Mouse (Mus musculus) erythroblast, embryonic 14.5 days (primary cell): ENCODE measurements around the gene Clec2l. TPM values are rescaled to one million over a fixed set of nuclear protein-coding genes. Genes with fewer than 3 reads are reported as not detected.
A peak's percentile ranks its signal among the peaks of the same experiment; 100 is the strongest.

ENCODE experiments used
- H3K27me3 ChIP-seq: 2 replicates; pipeline ENCODE4 v1.6.1; 2012; ENCODE audit warnings: inconsistent platforms; ENCODE audit not compliant: control insufficient read depth
- H3K36me3 ChIP-seq: 2 replicates; pipeline ENCODE4 v1.6.1; 2012; ENCODE audit warnings: mild to moderate bottlenecking, inconsistent platforms; ENCODE audit not compliant: control insufficient read depth
- H3K4me1 ChIP-seq: 2 replicates; pipeline ENCODE4 v1.6.1; 2012; ENCODE audit warnings: inconsistent platforms; ENCODE audit not compliant: control insufficient read depth
- H3K4me3 ChIP-seq: replicated peaks from 2 replicates; pipeline ENCODE3; 2012; ENCODE audit warnings: moderate library complexity, mild to moderate bottlenecking, inconsistent platforms
- H3K9me3 ChIP-seq: 2 replicates; pipeline ENCODE4 v1.6.1; 2012; ENCODE audit warnings: low read length, inconsistent platforms, mixed read lengths; ENCODE audit not compliant: control insufficient read depth
- GATA1 ChIP-seq: IDR thresholded peaks from 2 replicates; pipeline ENCODE4 v1.6.1; 2012; ENCODE audit warnings: low read length, inconsistent platforms, mixed read lengths
- TAL1 ChIP-seq: IDR thresholded peaks from 3 replicates; pipeline ENCODE4 v1.6.1; 2012; ENCODE audit warnings: low read length, inconsistent platforms, mixed read lengths
- polyA plus RNA-seq: library from polyadenylated mRNA; stranded (reverse); fragments of >175 nt; gene quantifications from 2 replicates; pipeline ENCODE4 v1.2.3, GENCODE M21; 2012

The Clec2l gene
- polyA plus RNA-seq, 1 experiment = 0.12 TPM

DNA sequence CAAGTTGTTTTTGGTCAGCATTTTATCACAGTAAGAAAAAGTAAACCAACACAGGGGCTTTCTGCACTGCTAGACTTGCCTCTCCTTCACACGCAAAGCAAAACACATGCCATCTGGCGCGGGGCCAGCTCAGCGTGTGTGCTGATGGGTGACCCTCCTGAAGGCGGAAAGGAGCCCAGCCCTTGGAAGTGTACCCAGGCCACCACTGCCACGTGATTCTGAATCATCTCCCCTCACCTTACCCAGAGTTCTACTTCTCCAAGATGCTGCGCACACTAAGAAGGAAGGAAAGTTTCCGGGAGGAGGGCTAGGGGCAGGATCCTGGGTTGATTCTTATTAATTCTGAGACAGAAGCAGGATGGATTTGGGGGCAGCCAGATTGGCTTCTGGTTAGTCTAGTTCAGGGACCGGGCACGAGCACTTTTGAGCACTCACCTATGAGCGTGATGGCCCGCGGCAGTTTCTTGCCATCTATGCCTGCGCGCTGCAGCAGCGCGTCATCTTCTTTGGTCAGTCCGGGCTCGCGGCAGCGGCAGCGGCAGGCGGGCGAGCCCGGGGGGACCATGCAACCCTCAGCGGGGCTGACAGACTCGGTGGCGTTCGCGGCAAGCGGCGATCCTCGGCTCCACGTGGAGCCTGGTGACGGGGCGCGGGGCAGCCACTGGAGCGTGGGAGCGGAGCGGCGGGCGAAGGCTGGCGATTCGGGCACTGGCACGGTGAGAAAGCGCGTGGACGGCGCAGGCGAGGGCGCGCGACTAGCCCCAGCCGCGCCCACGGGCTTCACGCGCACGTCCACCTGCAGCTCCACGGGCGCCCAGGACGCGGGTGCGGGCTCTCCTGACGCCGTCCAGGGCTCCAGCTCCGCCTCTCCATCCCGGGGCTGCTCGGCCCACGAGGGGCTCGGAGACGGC is 26.7 kb upstream of the Clec2l start:
- 0 out of 2 replicates have a peak, but pooled peaks cover 2% of the 10 kb centered on the region for H3K36me3 ChIP-seq
- H3K9me3 ChIP-seq = peaks cover 10% of the 10 kb centered on the region; the same call in 1 of the 2 replicates
- peak overlapping the region; percentile 41 for H3K4me3 ChIP-seq
- TF ChIP-seq GATA1 = no peak
- TF ChIP-seq TAL1 = no peak
- H3K27me3 ChIP-seq = peaks cover 78% of the 10 kb centered on the region
- H3K4me1 ChIP-seq = peaks cover 16% of the 10 kb centered on the region

DNA sequence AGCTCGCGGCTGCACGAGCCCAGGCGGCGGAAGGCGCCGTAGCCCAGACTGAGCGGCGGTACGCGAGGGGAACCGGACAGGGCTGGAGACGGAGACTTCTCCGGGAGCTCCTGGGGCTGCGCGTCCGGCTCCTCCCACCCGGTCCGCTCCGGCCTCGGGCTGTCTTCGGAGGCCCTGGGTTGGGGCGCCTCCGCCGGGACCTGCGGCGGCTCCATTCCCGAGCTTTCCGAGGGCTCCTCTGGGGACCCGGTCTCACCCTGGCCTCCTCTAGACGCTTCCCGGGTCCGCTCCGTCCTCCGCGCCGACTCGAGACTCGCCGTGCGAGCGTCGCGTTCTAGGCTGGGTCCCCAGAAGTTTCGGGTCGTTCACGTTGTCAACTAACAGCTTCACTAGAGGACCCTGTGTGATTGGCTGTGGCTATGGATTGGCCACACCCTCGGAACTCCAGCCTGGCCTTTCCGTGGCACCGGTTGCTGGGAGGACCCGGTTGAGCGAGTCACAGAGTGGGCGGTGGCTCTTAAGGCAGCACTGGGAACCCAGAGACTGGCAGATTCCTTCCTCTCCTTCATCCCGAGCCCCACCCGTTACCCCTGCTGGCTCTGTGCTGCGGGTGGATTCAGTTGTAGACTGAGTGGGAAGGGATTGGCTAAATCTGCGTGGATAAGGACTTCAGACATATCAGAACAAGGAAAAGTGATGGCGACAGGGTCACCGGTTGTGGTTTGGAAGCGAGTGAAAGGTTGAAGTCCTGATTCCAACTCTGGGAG is 25.8 kb upstream of the Clec2l start, which contains the start of gene Klrg2:
Klrg2 (minus strand) TSS at position 391 of the 767 bp plus-strand sequence.
- H3K4me3 ChIP-seq = peak within 1 kb of the TSS; percentile 41
- H3K27me3 ChIP-seq = peaks cover 87% of the 10 kb centered on the region
- 0 out of 2 replicates have a peak, but pooled peaks cover 2% of the 10 kb centered on the region for H3K36me3 ChIP-seq
- peaks cover 10% of the 10 kb centered on the region; the same call in 1 of the 2 replicates for H3K9me3 ChIP-seq
- peaks cover 16% of the 10 kb centered on the region for H3K4me1 ChIP-seq
- TF ChIP-seq TAL1 (no peak), GATA1 (no peak)

DNA sequence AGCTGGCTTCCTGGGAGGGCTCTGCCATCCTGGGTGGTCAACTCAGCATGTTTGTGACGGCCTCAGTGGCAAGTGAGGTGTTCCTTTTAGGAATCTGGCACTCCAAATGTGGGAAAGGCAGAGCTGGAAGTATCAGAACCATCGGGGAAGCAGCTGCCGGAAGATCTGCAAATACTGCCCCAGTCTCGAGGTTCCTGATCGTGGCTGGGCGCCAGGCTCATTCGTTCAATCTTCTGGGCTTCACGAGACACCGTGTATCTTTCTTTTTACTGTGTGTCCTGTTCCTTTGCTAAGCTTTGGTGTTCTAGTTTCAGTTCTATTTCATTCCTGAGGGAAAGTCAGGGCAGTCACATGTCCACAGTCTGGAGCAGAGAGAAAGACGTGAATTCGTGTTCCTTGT is 22.5 kb upstream of the Clec2l start:
- H3K36me3 ChIP-seq = no peaks in the 10 kb centered on the region
- H3K27me3 ChIP-seq = peaks cover 85% of the 10 kb centered on the region
- H3K4me1 ChIP-seq = peaks cover 22% of the 10 kb centered on the region
- H3K9me3 ChIP-seq = peaks cover 10% of the 10 kb centered on the region; the same call in 1 of the 2 replicates
- TF ChIP-seq TAL1 (no peak), GATA1 (no peak)
- no peak overlapping the region for H3K4me3 ChIP-seq

DNA sequence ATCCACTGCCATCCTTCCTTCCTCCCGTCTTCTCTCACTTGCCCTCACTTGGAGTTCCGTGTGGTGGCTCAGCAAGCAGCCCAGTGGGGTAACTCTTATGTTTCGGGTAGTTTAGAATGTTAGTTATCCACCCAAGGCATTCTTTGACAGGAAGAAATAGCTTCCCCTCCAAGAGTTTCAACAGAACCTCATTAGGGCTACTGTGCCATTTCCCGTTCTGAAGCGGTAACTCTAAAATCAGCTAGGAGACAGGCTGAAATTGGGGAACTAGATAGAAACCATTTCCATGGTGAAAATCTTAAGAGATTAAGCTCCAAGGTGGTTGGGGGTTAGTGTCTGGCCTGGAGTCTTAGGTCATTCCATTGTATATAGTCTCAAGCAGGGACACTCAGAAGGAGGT is 21.6 kb upstream of the Clec2l start:
- peaks cover 19% of the 10 kb centered on the region for H3K4me1 ChIP-seq
- no peak overlapping the region for H3K4me3 ChIP-seq
- no peaks in the 10 kb centered on the region for H3K36me3 ChIP-seq
- H3K9me3 ChIP-seq = peaks cover 7% of the 10 kb centered on the region; the same call in 1 of the 2 replicates
- peaks cover 78% of the 10 kb centered on the region for H3K27me3 ChIP-seq
- TF ChIP-seq GATA1 (no peak), TAL1 (no peak)

DNA sequence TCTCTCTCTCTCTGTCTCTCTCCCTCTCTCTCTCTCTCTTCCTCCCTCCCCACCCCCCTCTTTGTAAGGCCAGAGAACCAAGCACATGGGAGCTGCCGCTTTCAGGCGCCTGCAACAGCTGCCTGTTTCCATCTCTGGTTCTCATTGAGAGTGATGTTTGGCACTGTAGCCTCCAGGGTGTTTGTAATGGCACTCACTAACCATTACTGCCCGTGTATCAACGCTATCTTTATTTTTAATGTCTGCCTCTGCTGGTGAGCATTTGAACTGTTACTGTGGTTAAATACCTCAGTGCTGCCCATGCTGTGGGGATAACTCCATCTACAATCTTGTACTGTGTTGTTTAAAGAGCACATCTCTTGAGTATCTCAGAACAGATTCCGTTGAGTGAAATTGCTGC is 21.2 kb upstream of the Clec2l start:
- Histone ChIP-seq H3K9me3 (peaks cover 5% of the 10 kb centered on the region; the same call in 1 of the 2 replicates), H3K36me3 (no peaks in the 10 kb centered on the region), H3K27me3 (peaks cover 77% of the 10 kb centered on the region), H3K4me1 (peaks cover 15% of the 10 kb centered on the region), H3K4me3 (no peak overlapping the region)
- no peak for TF ChIP-seq TAL1
- TF ChIP-seq GATA1 = no peak

DNA sequence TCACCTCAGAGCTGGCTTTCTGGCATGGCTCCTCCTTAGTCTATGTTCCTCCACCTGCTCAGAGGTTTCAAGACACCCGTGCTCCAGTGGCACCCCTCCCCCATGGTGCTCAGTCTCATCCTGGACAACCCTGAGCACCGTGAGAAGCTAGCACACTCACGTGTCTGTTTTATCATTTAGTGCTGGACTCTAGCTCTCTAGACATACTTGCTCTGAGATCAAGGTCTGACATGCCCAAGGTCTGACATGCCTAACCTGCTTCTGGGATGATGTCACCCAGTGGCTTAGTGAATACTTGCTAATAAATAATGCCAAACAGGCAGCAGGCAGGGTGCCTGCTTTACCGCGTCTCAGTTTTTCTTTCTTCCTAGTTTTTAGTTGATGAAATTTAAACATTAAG is 20.3 kb upstream of the Clec2l start:
- Histone ChIP-seq H3K4me3 (no peak overlapping the region), H3K9me3 (no peaks in the 10 kb centered on the region; the same call in 1 of the 2 replicates), H3K4me1 (peaks cover 6% of the 10 kb centered on the region), H3K27me3 (peaks cover 70% of the 10 kb centered on the region), H3K36me3 (no peaks in the 10 kb centered on the region)
- TF ChIP-seq GATA1 (no peak), TAL1 (no peak)

DNA sequence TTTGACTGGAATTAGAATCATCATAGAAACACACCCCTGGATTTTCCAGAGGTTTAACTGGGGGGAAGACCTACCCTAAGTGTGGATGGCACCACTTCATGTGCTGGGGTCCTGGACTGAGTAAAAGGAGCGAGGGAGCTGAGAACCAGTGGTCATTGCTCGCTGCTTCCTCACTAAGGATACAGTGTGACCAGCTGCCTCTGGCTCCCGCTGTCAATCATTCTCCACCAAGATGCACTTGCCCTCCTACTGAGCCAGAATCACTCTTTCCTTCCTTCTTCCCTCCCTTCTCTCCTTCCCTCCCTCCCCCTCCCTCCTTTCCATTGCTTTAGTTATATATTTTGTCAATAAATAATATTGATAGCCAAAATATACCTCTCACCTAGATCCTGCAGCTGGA is 19.8 kb upstream of the Clec2l start:
- Histone ChIP-seq H3K4me1 (peaks cover 6% of the 10 kb centered on the region), H3K36me3 (no peaks in the 10 kb centered on the region), H3K4me3 (no peak overlapping the region), H3K9me3 (no peaks in the 10 kb centered on the region; the same call in 1 of the 2 replicates), H3K27me3 (peaks cover 67% of the 10 kb centered on the region)
- no peak for TF ChIP-seq GATA1
- no peak for TF ChIP-seq TAL1

DNA sequence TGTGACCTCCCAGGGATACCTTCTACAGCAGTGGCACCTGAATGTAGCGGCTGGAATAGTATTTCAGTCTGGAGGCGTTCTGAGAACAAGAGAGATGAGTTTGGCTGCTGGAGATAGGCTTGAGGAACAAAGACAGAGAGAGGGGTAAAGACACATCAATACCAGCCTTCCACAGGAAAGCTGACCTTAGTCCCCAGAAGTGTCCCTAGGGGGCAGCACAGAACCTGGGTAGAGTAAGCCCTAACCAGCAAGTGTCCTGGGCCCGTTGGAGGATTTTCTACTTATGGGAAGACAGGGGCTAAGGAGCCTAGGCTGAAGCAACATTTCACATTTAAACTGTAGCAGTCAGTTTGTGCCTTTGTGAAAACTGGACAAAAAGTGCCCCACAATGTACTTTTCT is 13.3 kb upstream of the Clec2l start:
- no peak overlapping the region for H3K4me3 ChIP-seq
- no peak for TF ChIP-seq GATA1
- TF ChIP-seq TAL1 = no peak
- H3K4me1 ChIP-seq = peaks cover 11% of the 10 kb centered on the region
- H3K27me3 ChIP-seq = peaks cover 12% of the 10 kb centered on the region
- no peaks in the 10 kb centered on the region for H3K36me3 ChIP-seq
- H3K9me3 ChIP-seq = no peaks in the 10 kb centered on the region; the same call in 1 of the 2 replicates
